Mouse (Mus musculus): ENCODE data around the gene Fcgr1.

The Fcgr1 gene

GRCm38 (mm10) chr3:96249034-96249345 is 44.8 kb downstream of the Fcgr1 start:
- in situ Hi-C loops (cut with MboI, MseI), result loop anchor here in 1 of 2 experiments (25.0 kb wide), 1 partner anchor 1137 kb away; the partner anchor contains the start of genes Pip5k1a, Tmod4 and Vps72

- in situ Hi-C loops (cut with MboI, MseI), result loop anchor here in 1 of 2 experiments (25.0 kb wide), 1 partner anchor 1136 kb away; the partner anchor contains the start of genes Pip5k1a, Tmod4 and Vps72
Observed at GRCm38 (mm10) chr3:96248141-96249033, 45.4 kb downstream of the Fcgr1 start.

- in situ Hi-C loops (cut with MboI, MseI), result loop anchor here in 1 of 2 experiments (25.0 kb wide), 1 partner anchor 1135 kb away; the partner anchor contains the start of genes Pip5k1a, Tmod4 and Vps72
Observed at GRCm38 (mm10) chr3:96247356-96248140, 46.2 kb downstream of the Fcgr1 start.

GRCm38 (mm10) chr3:96246427-96246856 is 47.3 kb downstream of the Fcgr1 start, which contains the start of gene Hist2h3c1:
Gene Hist2h3c1, plus strand, starts transcription at chr3:96246685.
- in situ Hi-C loops (cut with MboI, MseI), result loop anchor here in 1 of 2 experiments (25.0 kb wide), 1 partner anchor 1134 kb away; the partner anchor contains the start of genes Pip5k1a, Tmod4 and Vps72

GRCm38 (mm10) chr3:96246018-96246417 is 47.8 kb downstream of the Fcgr1 start:
- in situ Hi-C loops (cut with MboI, MseI), result loop anchor here in 1 of 2 experiments (25.0 kb wide), 1 partner anchor 1134 kb away; the partner anchor contains the start of genes Pip5k1a, Tmod4 and Vps72

- in situ Hi-C loops (cut with MboI, MseI), result loop anchor here in 1 of 2 experiments (25.0 kb wide), 1 partner anchor 1133 kb away; the partner anchor contains the start of genes Pip5k1a, Tmod4 and Vps72
Observed at GRCm38 (mm10) chr3:96245003-96245886, 48.5 kb downstream of the Fcgr1 start, which contains the start of gene Hist2h2aa1. Gene Hist2h2aa1, plus strand, starts transcription at chr3:96245497.

GRCm38 (mm10) chr3:96243921-96244572 is 49.7 kb downstream of the Fcgr1 start:
- in situ Hi-C loops (cut with MboI, MseI), result loop anchor here in 1 of 2 experiments (25.0 kb wide), 1 partner anchor 1132 kb away; the partner anchor contains the start of genes Pip5k1a, Tmod4 and Vps72

- in situ Hi-C loops (cut with MboI, MseI), result loop anchor here in 1 of 2 experiments (25.0 kb wide), 1 partner anchor 1128 kb away; the partner anchor contains the start of genes Pip5k1a, Tmod4 and Vps72
Observed at GRCm38 (mm10) chr3:96240799-96241197, 53.0 kb downstream of the Fcgr1 start.

GRCm38 (mm10) chr3:96239949-96240798 is 53.6 kb downstream of the Fcgr1 start, which contains the start of gene Hist2h2aa2:
Gene Hist2h2aa2, minus strand, starts transcription at chr3:96240276.
- in situ Hi-C loops (cut with MboI, MseI), result loop anchor here (10.0 to 25.0 kb wide), 2 partner anchors 585 to 1128 kb away; partner anchors contain the start of genes Mcl1 (in 1 of the 2), Pip5k1a (in 1 of the 2), Tmod4 (in 1 of the 2) and Vps72 (in 1 of the 2)

GRCm38 (mm10) chr3:96238954-96239793 is 54.6 kb downstream of the Fcgr1 start, which contains the start of gene Hist2h3c2:
Gene Hist2h3c2, minus strand, starts transcription at chr3:96239127.
- in situ Hi-C loops (cut with MboI, MseI), result loop anchor here (10.0 to 25.0 kb wide), 2 partner anchors 584 to 1127 kb away; partner anchors contain the start of genes Mcl1 (in 1 of the 2), Pip5k1a (in 1 of the 2), Tmod4 (in 1 of the 2) and Vps72 (in 1 of the 2)

- in situ Hi-C loops (cut with MboI, MseI), result loop anchor here (10.0 to 25.0 kb wide), 2 partner anchors 583 to 1126 kb away; partner anchors contain the start of genes Mcl1 (in 1 of the 2), Pip5k1a (in 1 of the 2), Tmod4 (in 1 of the 2) and Vps72 (in 1 of the 2)
Observed at GRCm38 (mm10) chr3:96237904-96238511, 55.8 kb downstream of the Fcgr1 start.

GRCm38 (mm10) chr3:96237335-96237903 is 56.4 kb downstream of the Fcgr1 start:
- in situ Hi-C loops (cut with MboI, MseI), result loop anchor here (10.0 to 25.0 kb wide), 2 partner anchors 583 to 1125 kb away; partner anchors contain the start of genes Mcl1 (in 1 of the 2), Pip5k1a (in 1 of the 2), Tmod4 (in 1 of the 2) and Vps72 (in 1 of the 2)

- in situ Hi-C loops (cut with MboI, MseI), result loop anchor here (10.0 to 25.0 kb wide), 2 partner anchors 582 to 1125 kb away; partner anchors contain the start of genes Mcl1 (in 1 of the 2), Pip5k1a (in 1 of the 2), Tmod4 (in 1 of the 2) and Vps72 (in 1 of the 2)
Observed at GRCm38 (mm10) chr3:96236834-96237334, 56.9 kb downstream of the Fcgr1 start.

GRCm38 (mm10) chr3:96235836-96236235 is 57.9 kb downstream of the Fcgr1 start:
- in situ Hi-C loops (cut with MboI, MseI), result loop anchor here (10.0 to 25.0 kb wide), 2 partner anchors 581 to 1124 kb away; partner anchors contain the start of genes Mcl1 (in 1 of the 2), Pip5k1a (in 1 of the 2), Tmod4 (in 1 of the 2) and Vps72 (in 1 of the 2)

GRCm38 (mm10) chr3:96234914-96235313 is 58.9 kb downstream of the Fcgr1 start:
- in situ Hi-C loops (cut with MboI, MseI), result loop anchor here (10.0 to 25.0 kb wide), 2 partner anchors 580 to 1123 kb away; partner anchors contain the start of genes Mcl1 (in 1 of the 2), Pip5k1a (in 1 of the 2), Tmod4 (in 1 of the 2) and Vps72 (in 1 of the 2)
